Mouse (Mus musculus) neural tube, embryonic 13.5 days (tissue): ENCODE measurements at regions not wholly inside any gene's neighbourhood (a gene's known extent, or its start where the extent isn't known, plus 50 kb on each side); places are given as distances from the start of the nearest gene placed in this dataset.
A peak's percentile ranks its signal among the peaks of the same experiment; 100 is the strongest.

Experiments used
- ATAC-seq: fragments of 200-750 bp; cut with Nextera tagmentation; 2 replicates; pipeline ENCODE4 v1.8.0; 2017; ENCODE audit warnings: low read depth, mild to moderate bottlenecking, moderate TSS enrichment, moderate library complexity
- H3K27ac ChIP-seq: fragments of 300-500 bp; sonication (generic); replicated peaks from 2 replicates; pipeline ENCODE4 v1.5.1; 2015; ENCODE audit warnings: moderate library complexity, mild to moderate bottlenecking, inconsistent platforms
- H3K27me3 ChIP-seq: fragments of 300-500 bp; sonication (generic); 2 replicates; pipeline ENCODE4 v1.6.1; 2015; ENCODE audit warnings: mild to moderate bottlenecking, inconsistent platforms
- H3K36me3 ChIP-seq: fragments of 300-500 bp; sonication (generic); 2 replicates; pipeline ENCODE4 v1.6.1; 2015; ENCODE audit warnings: mild to moderate bottlenecking, inconsistent platforms
- H3K4me1 ChIP-seq: fragments of 300-500 bp; sonication (generic); replicated peaks from 2 replicates; pipeline ENCODE4 v1.6.1; 2015; ENCODE audit warnings: inconsistent platforms
- H3K4me2 ChIP-seq: fragments of 300-500 bp; sonication (generic); 2 replicates; pipeline ENCODE4 v1.6.1; 2015; ENCODE audit warnings: inconsistent platforms, mild to moderate bottlenecking, moderate library complexity
- H3K4me3 ChIP-seq: fragments of 300-500 bp; sonication (generic); 2 replicates; pipeline ENCODE4 v1.5.1; 2015; ENCODE audit warnings: mild to moderate bottlenecking, inconsistent platforms
- H3K9ac ChIP-seq: fragments of 300-500 bp; sonication (generic); 2 replicates; pipeline ENCODE4 v1.6.1; 2015; ENCODE audit warnings: moderate library complexity, mild to moderate bottlenecking, inconsistent platforms
- H3K9me3 ChIP-seq: fragments of 300-500 bp; sonication (generic); 2 replicates; pipeline ENCODE4 v1.6.1; 2016; ENCODE audit warnings: inconsistent platforms
- WGBS: fragments of 180-500 bp; shearing (Covaris S2); methylation state at CpG from one replicate; pipeline ENCODE4 v1.1.7; 2015; 5-methylcytosine and 5-hydroxymethylcytosine counted together

DNA sequence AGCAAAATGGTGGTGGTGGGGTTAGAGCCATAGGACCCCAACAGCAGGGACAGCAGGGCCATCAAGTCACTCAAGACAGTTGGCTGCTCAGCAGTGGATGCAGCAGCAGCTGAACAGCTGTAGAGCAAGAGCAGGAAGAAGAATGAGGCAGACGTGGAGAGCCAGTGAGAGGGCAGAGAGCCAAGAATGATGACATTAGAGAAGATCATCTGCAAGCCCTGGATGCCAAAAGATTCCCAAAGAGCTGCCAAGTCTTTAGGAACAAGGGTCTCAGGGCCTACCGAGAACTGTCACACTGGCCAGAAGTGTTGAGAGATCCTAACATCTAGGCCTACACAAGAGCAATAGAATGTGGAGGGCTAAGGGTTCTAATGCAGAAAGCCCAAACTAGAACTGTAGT is 196.4 kb upstream of the Dcbld2 start:
- Histone ChIP-seq H3K4me2 (no peak overlapping the region), H3K27ac (no peak overlapping the region), H3K36me3 (no peaks in the 10 kb centered on the region), H3K27me3 (no peaks in the 10 kb centered on the region), H3K4me3 (no peak overlapping the region), H3K4me1 (no peaks in the 10 kb centered on the region), H3K9me3 (no peaks in the 10 kb centered on the region), H3K9ac (no peak overlapping the region)
- ATAC-seq, result no peak
- WGBS, result 87% methylated on average over 2 of the region's 2 CpGs

DNA sequence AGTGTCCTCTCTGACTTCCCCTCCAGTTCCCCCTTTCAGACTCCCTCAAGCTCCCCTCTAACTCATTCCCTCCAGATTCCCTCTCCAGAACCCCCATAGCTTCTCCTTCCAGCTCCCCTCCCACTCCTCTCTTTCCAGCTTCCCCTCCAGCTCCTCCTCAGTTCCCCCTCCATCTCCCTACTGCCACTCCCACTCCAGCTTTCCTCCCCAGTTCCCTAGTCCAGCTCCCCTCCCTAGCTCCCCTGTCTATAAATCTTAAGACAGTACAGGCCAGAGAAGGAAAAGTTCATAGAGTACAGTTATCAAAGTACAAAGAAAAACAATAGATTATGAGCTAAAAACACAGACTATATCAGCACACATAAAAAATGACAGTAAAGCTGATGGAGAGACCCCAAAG is 173.6 kb upstream of the Dcbld2 start:
- Histone ChIP-seq H3K27me3 (no peaks in the 10 kb centered on the region), H3K4me3 (no peak overlapping the region), H3K4me2 (no peak overlapping the region), H3K36me3 (no peaks in the 10 kb centered on the region), H3K27ac (no peak overlapping the region), H3K9ac (no peak overlapping the region), H3K9me3 (no peaks in the 10 kb centered on the region), H3K4me1 (no peaks in the 10 kb centered on the region)
- no peak for ATAC-seq

DNA sequence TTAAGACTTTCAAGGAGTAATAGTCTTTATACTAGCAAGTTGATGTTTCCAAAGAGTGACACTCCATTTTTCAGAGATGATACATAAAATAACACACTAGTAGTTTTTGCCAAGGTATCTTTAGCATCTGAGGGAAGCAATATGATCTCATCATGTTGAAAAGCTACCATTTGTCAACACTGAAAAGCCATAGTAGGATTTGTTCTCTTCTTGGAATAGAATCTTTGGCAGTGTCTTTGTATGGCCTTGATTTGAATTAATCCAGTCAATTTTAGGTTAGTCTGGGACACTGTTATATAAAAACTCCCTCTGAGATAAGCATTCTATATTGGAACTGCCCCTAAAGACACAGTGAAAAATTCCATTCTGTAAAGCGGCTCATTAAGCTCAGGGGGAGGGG is 171.4 kb upstream of the Dcbld2 start:
- Histone ChIP-seq H3K9ac (no peak overlapping the region), H3K27ac (no peak overlapping the region), H3K9me3 (no peaks in the 10 kb centered on the region), H3K27me3 (no peaks in the 10 kb centered on the region), H3K4me1 (no peaks in the 10 kb centered on the region), H3K4me3 (no peak overlapping the region), H3K36me3 (no peaks in the 10 kb centered on the region), H3K4me2 (no peak overlapping the region)
- no peak for ATAC-seq
- WGBS, result 93% methylated on average over 1 of the region's 1 CpGs

DNA sequence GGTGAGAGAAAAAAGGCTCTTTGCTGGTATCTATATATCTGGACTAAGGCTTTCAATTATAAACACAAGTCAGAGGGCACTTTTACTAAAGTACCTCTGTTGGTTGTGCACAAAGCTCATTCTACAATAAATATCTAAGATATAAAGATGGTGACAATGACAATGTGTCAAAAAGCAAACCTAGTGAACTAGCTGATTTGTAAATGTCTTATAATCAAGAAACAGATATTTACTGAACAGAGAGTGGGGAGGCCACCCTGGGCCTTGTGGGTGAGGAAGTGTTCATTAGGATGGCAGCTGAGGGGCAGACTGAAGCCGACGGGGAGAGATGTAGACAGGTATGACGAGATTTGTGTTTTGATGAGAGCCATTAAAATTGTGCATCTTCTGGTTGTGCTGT is 132.0 kb upstream of the Dcbld2 start:
- Histone ChIP-seq H3K27me3 (no peaks in the 10 kb centered on the region), H3K4me3 (no peak overlapping the region), H3K9ac (no peak overlapping the region), H3K36me3 (no peaks in the 10 kb centered on the region), H3K9me3 (no peaks in the 10 kb centered on the region), H3K4me1 (no peaks in the 10 kb centered on the region), H3K27ac (no peak overlapping the region), H3K4me2 (no peak overlapping the region)
- WGBS, result 89% methylated on average over 3 of the region's 3 CpGs
- no peak for ATAC-seq

DNA sequence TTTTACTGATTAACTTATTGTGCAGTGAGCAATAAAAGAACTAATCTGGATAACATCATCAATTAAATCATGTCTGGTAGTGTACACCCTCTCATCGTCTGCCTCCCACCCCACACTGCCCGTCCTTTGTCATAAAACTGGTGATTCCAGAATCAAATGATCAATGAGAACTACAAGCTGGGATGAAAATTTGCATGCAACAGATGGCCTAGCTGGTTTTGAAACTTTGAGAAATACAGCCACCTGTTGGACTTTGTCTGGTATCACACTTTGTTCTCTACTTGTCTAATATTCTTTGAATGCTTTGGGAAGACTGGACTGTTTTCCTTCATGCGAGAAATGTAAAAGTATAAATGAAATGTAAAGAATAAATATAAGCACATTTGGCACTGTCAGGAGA is 126.8 kb upstream of the Dcbld2 start:
- H3K27ac ChIP-seq, result no peak overlapping the region
- H3K36me3 ChIP-seq, result no peaks in the 10 kb centered on the region
- 46% methylated on average over 3 of the region's 3 CpGs for WGBS
- no peaks in the 10 kb centered on the region for H3K9me3 ChIP-seq
- no peak overlapping the region for H3K4me2 ChIP-seq
- no peak for ATAC-seq
- no peak overlapping the region for H3K9ac ChIP-seq
- H3K4me3 ChIP-seq, result no peak overlapping the region
- no peaks in the 10 kb centered on the region for H3K4me1 ChIP-seq
- no peaks in the 10 kb centered on the region for H3K27me3 ChIP-seq

DNA sequence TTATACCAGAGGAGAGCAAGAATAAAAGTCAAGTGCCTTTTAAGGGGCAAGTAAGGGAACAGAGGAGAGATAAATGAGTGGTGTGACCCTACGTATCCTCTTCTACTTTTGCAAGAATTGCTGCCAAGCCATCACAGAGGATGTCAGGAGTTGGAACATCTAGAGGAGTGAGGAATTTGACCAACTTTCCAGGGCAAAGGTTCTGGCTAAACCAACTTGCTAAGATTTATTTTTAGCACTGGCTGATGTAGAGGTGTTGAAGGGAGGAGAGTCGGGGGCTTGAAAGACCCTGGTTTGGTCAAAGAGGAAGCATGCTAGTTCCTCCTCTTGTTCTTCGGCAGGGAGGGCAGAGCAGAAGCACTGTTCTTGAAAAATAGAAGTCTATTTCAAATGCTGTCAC is 113.8 kb upstream of the Dcbld2 start:
- H3K36me3 ChIP-seq, result no peaks in the 10 kb centered on the region
- H3K9ac ChIP-seq, result no peak overlapping the region
- WGBS, result 81% methylated on average over 3 of the region's 3 CpGs
- H3K4me1 ChIP-seq, result no peaks in the 10 kb centered on the region
- no peak overlapping the region for H3K4me3 ChIP-seq
- ATAC-seq, result no peak
- H3K4me2 ChIP-seq, result no peak overlapping the region
- no peaks in the 10 kb centered on the region for H3K9me3 ChIP-seq
- H3K27ac ChIP-seq, result no peak overlapping the region
- H3K27me3 ChIP-seq, result no peaks in the 10 kb centered on the region

DNA sequence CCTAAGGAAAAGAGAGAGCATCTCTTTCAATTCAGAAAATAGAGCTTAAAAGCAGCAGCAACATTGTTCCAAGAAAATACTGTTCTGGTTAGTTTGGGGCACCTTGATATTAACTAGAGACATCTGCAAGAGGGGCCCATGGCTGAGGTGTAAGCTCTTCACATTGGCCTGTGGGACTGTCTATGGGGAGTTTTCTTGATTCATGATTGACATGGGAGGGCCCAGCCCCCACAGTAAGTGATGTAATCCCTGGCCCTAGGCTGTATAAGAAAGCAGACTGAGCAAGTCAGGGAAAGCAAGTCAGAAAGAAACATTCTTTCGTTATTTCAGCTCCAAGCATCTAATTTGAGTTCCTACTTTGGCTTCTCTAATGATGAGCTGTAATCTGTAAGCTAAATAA is 113.1 kb upstream of the Dcbld2 start:
- Histone ChIP-seq H3K4me1 (no peaks in the 10 kb centered on the region), H3K4me3 (no peak overlapping the region), H3K36me3 (no peaks in the 10 kb centered on the region), H3K4me2 (no peak overlapping the region), H3K9me3 (no peaks in the 10 kb centered on the region), H3K9ac (no peak overlapping the region), H3K27me3 (no peaks in the 10 kb centered on the region), H3K27ac (no peak overlapping the region)
- WGBS, result 89% methylated on average over 1 of the region's 1 CpGs
- ATAC-seq, result no peak

DNA sequence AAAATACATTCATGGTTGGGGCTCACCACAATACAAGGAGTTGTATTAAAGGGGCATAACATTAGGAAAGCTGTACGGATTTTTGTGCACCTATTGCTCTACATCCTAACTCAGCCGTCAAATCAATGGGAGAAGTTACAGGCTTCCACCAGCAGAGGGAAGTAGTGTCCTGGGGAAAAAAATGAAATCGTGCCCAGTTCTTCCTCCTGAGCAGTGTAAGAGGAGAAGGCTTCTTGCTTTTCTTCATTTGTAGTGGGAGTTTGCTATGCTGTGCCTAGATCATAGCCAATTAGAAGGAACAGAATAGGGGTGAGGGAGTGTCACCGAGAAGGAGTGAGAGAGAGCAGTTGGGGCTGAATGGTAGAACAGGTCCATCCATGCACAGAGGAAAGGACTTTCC is 108.7 kb upstream of the Dcbld2 start:
- no peak overlapping the region for H3K9ac ChIP-seq
- H3K27ac ChIP-seq, result no peak overlapping the region
- H3K27me3 ChIP-seq, result no peaks in the 10 kb centered on the region
- H3K9me3 ChIP-seq, result no peaks in the 10 kb centered on the region
- WGBS, result 25% methylated on average over 4 of the region's 4 CpGs
- H3K4me3 ChIP-seq, result no peak overlapping the region
- H3K4me1 ChIP-seq, result 0 out of 2 replicates have a peak, but pooled peaks cover 4% of the 10 kb centered on the region
- no peak overlapping the region for H3K4me2 ChIP-seq
- peak; percentile 83 for ATAC-seq
- H3K36me3 ChIP-seq, result no peaks in the 10 kb centered on the region

DNA sequence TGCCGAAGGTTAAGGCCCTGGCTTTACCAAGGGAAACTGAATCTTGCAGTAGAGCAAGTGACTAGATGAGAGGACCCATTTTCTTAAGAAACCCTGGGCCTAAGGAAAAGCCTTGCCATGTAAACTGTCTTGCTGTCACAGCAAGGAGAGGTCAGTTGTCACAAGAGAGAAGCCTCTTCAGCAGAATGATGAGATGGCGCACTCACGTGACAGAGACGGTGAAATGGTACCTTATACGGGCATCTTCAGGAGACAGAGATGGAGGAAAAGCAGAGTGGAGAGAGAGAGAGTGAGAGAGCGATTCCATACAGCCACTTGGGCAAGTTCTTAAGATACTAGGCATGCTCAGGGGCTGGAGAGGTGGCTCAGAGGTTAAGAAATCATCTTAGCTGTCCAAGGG is 108.1 kb upstream of the Dcbld2 start:
- H3K9ac ChIP-seq, result no peak overlapping the region
- H3K27me3 ChIP-seq, result no peaks in the 10 kb centered on the region
- ATAC-seq, result no peak
- H3K27ac ChIP-seq, result no peak overlapping the region
- no peaks in the 10 kb centered on the region for H3K9me3 ChIP-seq
- no peaks in the 10 kb centered on the region for H3K36me3 ChIP-seq
- no peak overlapping the region for H3K4me2 ChIP-seq
- 91% methylated on average over 6 of the region's 6 CpGs for WGBS
- no peak overlapping the region for H3K4me3 ChIP-seq
- H3K4me1 ChIP-seq, result 0 out of 2 replicates have a peak, but pooled peaks cover 4% of the 10 kb centered on the region

DNA sequence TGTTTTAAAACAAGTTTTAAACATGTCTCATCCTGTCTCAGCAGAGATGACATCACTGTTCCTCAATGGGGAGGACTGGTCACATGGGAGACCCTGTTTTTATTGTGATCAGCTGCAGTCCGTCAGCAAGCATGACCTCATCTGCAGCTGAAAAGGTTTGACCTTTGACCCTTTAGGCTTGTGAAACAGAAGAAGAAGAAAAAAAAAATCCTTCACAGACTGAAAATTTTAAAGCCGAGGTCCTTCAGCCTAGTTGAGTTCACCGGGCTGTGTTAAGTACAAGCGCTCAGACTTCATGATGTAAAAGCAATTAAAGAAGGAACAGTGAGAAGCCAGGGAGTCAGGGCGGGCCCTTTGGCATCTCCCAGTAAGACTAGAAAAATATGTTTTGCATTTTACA is 104.7 kb upstream of the Dcbld2 start:
- Histone ChIP-seq H3K4me1 (0 out of 2 replicates have a peak, but pooled peaks cover 4% of the 10 kb centered on the region), H3K27ac (no peak overlapping the region), H3K9ac (no peak overlapping the region), H3K9me3 (no peaks in the 10 kb centered on the region), H3K4me2 (no peak overlapping the region), H3K27me3 (no peaks in the 10 kb centered on the region), H3K4me3 (no peak overlapping the region), H3K36me3 (no peaks in the 10 kb centered on the region)
- no peak for ATAC-seq
- WGBS, result 23% methylated on average over 5 of the region's 5 CpGs

DNA sequence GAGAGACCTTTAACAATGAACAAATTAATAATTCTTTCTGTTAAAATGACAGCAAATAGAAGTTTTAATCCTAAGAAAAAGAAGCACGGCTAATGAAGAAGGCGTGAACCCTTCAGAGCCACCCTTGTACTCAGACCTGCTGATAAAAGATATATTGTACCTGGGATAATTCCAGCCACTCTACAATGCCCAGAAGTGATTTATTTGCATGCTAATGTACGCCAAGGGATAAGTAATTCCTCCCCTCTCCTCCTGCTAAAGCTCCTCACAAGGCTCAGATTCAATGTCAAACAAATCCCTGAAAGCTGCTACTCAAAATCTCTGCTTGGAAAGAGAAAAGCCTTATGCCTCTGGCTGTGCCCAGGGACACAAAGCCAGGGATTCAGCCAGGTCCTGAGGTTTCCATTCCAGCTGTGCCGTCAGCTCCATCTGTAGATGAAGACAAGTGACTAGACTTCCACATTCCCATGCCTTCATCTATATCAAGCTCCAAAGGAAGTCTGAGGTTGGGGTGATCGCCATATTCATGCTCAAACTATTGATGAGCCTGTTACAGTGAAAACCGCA is 91.3 kb upstream of the Dcbld2 start:
- Histone ChIP-seq H3K9me3 (no peaks in the 10 kb centered on the region), H3K27ac (no peak overlapping the region; the same call in 1 of the 2 replicates), H3K4me1 (peaks cover 5% of the 10 kb centered on the region), H3K4me2 (no peak overlapping the region), H3K36me3 (no peaks in the 10 kb centered on the region), H3K27me3 (no peaks in the 10 kb centered on the region), H3K4me3 (no peak overlapping the region), H3K9ac (no peak overlapping the region)
- 57% methylated on average over 6 of the region's 6 CpGs for WGBS
- 0 out of 2 replicates have a peak, but pooled peaks have one; percentile 47 for ATAC-seq

DNA sequence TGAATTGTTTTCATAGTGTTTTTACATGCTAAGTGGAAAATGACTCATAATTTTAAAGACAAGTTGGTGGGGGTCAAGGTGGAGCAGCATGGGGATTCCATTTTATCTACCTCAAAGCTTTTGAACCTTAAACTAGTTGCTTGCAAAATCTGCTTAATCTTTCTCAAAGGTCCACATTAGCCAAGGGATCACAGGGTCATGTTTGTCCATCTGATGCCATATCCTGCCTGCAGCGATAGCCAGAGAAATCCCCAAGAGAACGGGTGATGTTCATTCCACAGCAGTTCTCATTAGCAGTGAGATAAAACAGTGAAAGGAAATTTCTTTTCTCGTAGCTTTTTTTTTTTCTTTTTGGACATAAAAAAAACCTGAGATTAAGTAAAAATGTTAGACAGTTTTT is 77.2 kb upstream of the Dcbld2 start:
- 86% methylated on average over 3 of the region's 3 CpGs for WGBS
- no peaks in the 10 kb centered on the region for H3K4me1 ChIP-seq
- no peak for ATAC-seq
- no peaks in the 10 kb centered on the region; the same call in 1 of the 2 replicates for H3K9me3 ChIP-seq
- no peaks in the 10 kb centered on the region for H3K36me3 ChIP-seq
- H3K27ac ChIP-seq, result no peak overlapping the region
- H3K27me3 ChIP-seq, result no peaks in the 10 kb centered on the region
- no peak overlapping the region for H3K9ac ChIP-seq
- no peak overlapping the region for H3K4me3 ChIP-seq
- H3K4me2 ChIP-seq, result no peak overlapping the region

DNA sequence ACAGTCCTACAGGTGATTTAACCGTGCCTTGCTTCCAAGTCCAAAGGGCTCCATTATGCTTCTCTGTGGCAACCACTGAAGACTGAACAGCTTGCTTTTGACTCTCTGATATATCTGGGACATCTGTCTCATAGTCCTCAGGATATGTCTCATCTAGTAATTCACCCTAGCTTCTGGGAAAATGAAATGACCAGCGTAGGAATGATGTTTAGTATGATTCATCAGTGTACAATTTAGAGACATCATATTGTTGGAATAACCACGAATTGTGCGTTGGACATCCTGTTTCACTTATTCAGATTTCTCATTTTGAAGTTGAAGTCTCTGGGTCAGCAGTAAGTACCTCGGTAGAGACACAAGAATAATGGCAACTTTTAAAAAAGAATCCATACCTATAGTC is 64.3 kb upstream of the Dcbld2 start:
- no peak for ATAC-seq
- H3K4me2 ChIP-seq, result no peak overlapping the region

More for the DNA sequence above, 64.3 kb upstream of the Dcbld2 start:
- H3K36me3 ChIP-seq, result no peaks in the 10 kb centered on the region
- no peaks in the 10 kb centered on the region for H3K4me1 ChIP-seq
- no peak overlapping the region for H3K9ac ChIP-seq
- no peak overlapping the region for H3K4me3 ChIP-seq
- H3K9me3 ChIP-seq, result no peaks in the 10 kb centered on the region
- WGBS, result 92% methylated on average over 5 of the region's 5 CpGs
- H3K27me3 ChIP-seq, result no peaks in the 10 kb centered on the region
- H3K27ac ChIP-seq, result no peak overlapping the region
